Mouse (Mus musculus): ENCODE data around the gene Lyzl6.

The Lyzl6 gene

GRCm38 (mm10) chr11:103638790-103639189 lies at the start of gene Lyzl6:
Lyzl6 (minus strand) TSS chr11:103638890.
- no peak for DNase-seq (ENCODE audit: low spot score)

- no peak for DNase-seq (ENCODE audit: low spot score)
These were observed 48.0 kb upstream of the Lyzl6 start for GRCm38 (mm10) chr11:103686706-103687105.

- no peak for DNase-seq (ENCODE audit: low spot score)
These were observed 46.6 kb upstream of the Lyzl6 start for GRCm38 (mm10) chr11:103685261-103685736.

GRCm38 (mm10) chr11:103683667-103684334 lies 45.1 kb upstream of the Lyzl6 start:
- DNase-seq (ENCODE audit: low spot score), result no peak

GRCm38 (mm10) chr11:103677042-103677441 lies 38.4 kb upstream of the Lyzl6 start:
- DNase-seq (ENCODE audit: low spot score), result peak; percentile 37

GRCm38 (mm10) chr11:103675556-103675955 lies 36.9 kb upstream of the Lyzl6 start:
- DNase-seq (ENCODE audit: low spot score), result peak; percentile 44

- DNase-seq (ENCODE audit: low spot score), result no peak
These were observed 28.3 kb upstream of the Lyzl6 start for GRCm38 (mm10) chr11:103666907-103667426.

- no peak for DNase-seq (ENCODE audit: low spot score)
These were observed 27.7 kb upstream of the Lyzl6 start for GRCm38 (mm10) chr11:103666181-103666906.

GRCm38 (mm10) chr11:103665695-103666094 lies 27.0 kb upstream of the Lyzl6 start:
- DNase-seq (ENCODE audit: low spot score), result no peak

- no peak for DNase-seq (ENCODE audit: low spot score)
These were observed 24.4 kb upstream of the Lyzl6 start for GRCm38 (mm10) chr11:103663119-103663518.

GRCm38 (mm10) chr11:103662546-103662945 lies 23.9 kb upstream of the Lyzl6 start:
- DNase-seq (ENCODE audit: low spot score), result no peak

GRCm38 (mm10) chr11:103661863-103662262 lies 23.2 kb upstream of the Lyzl6 start:
- DNase-seq (ENCODE audit: low spot score), result no peak

GRCm38 (mm10) chr11:103658189-103658588 lies 19.5 kb upstream of the Lyzl6 start:
- DNase-seq (ENCODE audit: low spot score), result no peak

GRCm38 (mm10) chr11:103656520-103656919 lies 17.8 kb upstream of the Lyzl6 start:
- DNase-seq (ENCODE audit: low spot score), result no peak

- no peak for DNase-seq (ENCODE audit: low spot score)
These were observed 14.8 kb upstream of the Lyzl6 start for GRCm38 (mm10) chr11:103653359-103653965.

- DNase-seq (ENCODE audit: low spot score), result no peak
These were observed 12.7 kb upstream of the Lyzl6 start for GRCm38 (mm10) chr11:103651426-103651825.

GRCm38 (mm10) chr11:103649983-103650493 lies 11.3 kb upstream of the Lyzl6 start:
- DNase-seq (ENCODE audit: low spot score), result no peak

GRCm38 (mm10) chr11:103649301-103649982 lies 10.8 kb upstream of the Lyzl6 start, which contains the start of gene Rprml:
Rprml (plus strand) TSS chr11:103649570.
- no peak for DNase-seq (ENCODE audit: low spot score)

- DNase-seq (ENCODE audit: low spot score), result no peak
These were observed 10.0 kb upstream of the Lyzl6 start for GRCm38 (mm10) chr11:103648656-103649055.

GRCm38 (mm10) chr11:103647921-103648620 lies 9.4 kb upstream of the Lyzl6 start:
- DNase-seq (ENCODE audit: low spot score), result no peak

GRCm38 (mm10) chr11:103646301-103646700 lies 7.6 kb upstream of the Lyzl6 start:
- no peak for DNase-seq (ENCODE audit: low spot score)

All from T-cell, adult 2 months (primary cell).